17 mouse cellular contexts compared by ENCODE assay signal in the genomic region with DNA sequence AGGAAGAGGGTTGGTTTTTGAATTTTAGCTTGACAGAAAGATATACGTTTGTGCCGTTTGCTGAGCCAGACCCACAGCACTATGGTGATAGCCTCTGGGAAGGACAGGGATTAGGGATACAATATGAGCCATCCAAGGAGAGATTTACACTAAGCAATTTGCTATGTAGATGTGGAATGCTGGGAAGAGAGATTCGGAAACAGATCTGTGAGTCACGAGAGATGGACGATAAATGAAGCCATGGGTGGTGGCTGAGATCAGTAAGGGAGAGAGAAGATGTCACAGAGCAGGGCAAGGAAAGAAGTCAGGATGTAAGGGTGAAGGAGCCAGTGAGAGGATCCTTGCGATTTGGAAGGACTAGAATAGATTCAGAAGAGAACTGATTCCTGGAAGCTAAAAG.
"Had no signal": no experiment of that assay in that cellular context is flagged by ENCODE, and none has a peak within 500 bp of the region (broad histone marks: within the 10 kb centered on the region; RNA-seq: fewer than 3 reads in every experiment).

No protein-coding gene starts in this region.

- H3K36me3 ChIP-seq: limb, embryonic 10.5 days; liver, embryonic 15.5 days; midbrain, embryonic 13.5 days; neural tube, embryonic 12.5 days had no signal

- H3K9me3 ChIP-seq: limb, embryonic 10.5 days; liver, embryonic 15.5 days; midbrain, embryonic 13.5 days; neural tube, embryonic 12.5 days had no signal

- H3K4me2 ChIP-seq: liver, embryonic 11.5 days; liver, embryonic 15.5 days; lung, embryonic 14.5 days; midbrain, embryonic 13.5 days; neural tube, embryonic 12.5 days had no signal

- H3K27me3 ChIP-seq: liver, embryonic 15.5 days; midbrain, embryonic 13.5 days; neural tube, embryonic 12.5 days had no signal

- ATAC-seq: inflammation-experienced regulatory T-cells, adult 6 months; midbrain, embryonic 13.5 days had no signal

- H3K4me3 ChIP-seq: left cerebral cortex, adult 2 months; limb, embryonic 10.5 days; liver, embryonic 15.5 days; midbrain, embryonic 13.5 days; neural tube, embryonic 12.5 days had no signal

- DNase-seq: kidney, adult 18-20 months; kidney, postnatal 36 days; lung, postnatal 14 days; retina, postnatal 1 day; right cerebral cortex, postnatal 4 days; spleen, adult 18-20 months; thymus, adult 18-20 months; thymus, postnatal 14 days had no signal

- H3K4me1 ChIP-seq: limb, embryonic 10.5 days had no signal

- H3K27ac ChIP-seq: kidney, postnatal 0 days; left cerebral cortex, adult 2 months; limb, embryonic 10.5 days; liver, embryonic 15.5 days; midbrain, embryonic 13.5 days; neural tube, embryonic 12.5 days had no signal

- H3K9ac ChIP-seq: liver, embryonic 15.5 days; lung, embryonic 14.5 days; midbrain, embryonic 13.5 days; neural tube, embryonic 12.5 days had no signal
